Mouse (Mus musculus) spleen, adult 12 weeks (tissue): Measurements from ENCODE around the gene Rgs2.

Experiments
- DNase-seq: peaks from one replicate; pipeline ENCODE4 v3.0.0; 2022; ENCODE audit warnings: low spot score

The Rgs2 gene

DNA sequence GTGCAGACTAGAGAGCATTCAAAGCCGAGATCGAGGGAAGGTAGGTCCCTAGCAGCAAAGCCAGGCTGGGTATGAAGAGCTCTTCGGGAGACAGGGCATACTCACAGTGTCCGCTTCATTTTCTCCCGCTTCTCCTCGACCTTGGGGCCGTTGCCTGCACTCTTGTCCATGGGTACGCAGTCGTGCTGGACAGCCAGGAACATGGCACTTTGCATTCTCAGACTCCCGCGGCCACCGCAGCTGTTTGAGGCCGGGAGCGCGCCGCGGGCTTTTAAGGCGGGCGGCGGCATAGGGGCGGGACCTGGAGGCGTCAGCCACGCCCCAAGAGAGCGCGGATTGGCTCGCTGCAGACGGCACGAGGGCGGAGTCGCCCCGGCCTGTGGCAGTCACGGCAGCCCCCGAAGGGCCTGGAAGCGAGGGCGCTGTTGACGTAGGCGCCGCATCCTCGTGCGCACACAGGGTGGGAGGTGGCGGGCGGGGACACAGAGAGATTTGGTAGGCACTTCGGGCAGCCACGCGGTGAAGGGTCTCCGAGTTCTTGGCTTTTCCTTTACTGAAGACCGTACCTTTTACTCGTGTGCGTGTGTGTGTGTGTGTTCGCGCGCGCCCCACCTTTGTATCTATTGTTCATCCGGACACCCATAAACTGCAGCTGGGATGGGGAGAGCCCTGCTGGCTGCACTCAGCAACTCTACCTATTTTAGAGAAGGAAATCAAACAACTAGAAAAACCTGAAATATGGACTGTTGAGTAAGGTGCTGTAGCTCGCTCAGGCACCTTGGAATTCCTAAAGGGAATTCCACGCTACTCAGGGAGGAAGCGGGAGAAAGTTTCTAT, at the start of gene Rgs2:
Rgs2 (minus strand) TSS at position 258 of the 837 bp plus-strand sequence.
- DNase-seq: peak; percentile 87

DNA sequence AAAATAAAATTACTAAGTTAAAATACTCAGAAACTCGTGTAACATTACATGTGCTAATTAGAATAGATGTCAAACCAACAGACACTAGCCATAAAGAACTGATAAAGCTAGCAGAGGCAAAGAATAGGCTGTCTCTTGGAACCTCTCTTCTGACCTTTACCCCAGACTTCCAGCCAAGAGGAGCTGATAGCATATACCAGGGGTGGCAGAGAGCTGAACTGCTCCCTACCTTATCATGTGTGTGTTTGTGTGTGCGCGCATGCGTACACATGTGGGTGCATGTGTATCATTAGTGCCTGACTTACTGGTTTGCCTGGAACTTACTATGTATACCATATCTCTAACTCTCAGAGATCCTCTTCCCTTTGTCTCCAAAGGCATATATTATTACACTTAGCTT, 49.4 kb upstream of the Rgs2 start:
- DNase-seq: no peak

- DNase-seq: no peak
These were observed 37.9 kb upstream of the Rgs2 start for GRCm38 (mm10) chr1:144041826-144042225.

DNA sequence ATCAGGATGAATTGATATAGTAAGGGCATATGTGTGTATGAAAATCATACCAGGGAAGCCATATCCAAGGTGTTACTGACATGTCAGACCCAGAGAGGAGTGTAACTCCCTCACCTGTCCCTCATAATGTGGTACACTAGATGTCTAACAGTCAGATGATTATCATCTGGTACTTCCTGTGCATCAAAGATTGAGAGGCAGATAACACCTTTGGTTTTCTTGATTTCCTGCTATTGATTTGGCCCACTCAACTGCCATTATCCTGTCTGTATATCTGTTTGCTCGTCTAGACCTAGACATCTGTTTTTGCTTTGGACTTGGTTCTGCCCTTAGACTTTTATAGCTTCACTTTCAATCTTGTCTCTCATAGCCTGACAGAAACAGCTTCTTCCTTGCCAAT, 29.5 kb upstream of the Rgs2 start:
- DNase-seq: no peak

DNA sequence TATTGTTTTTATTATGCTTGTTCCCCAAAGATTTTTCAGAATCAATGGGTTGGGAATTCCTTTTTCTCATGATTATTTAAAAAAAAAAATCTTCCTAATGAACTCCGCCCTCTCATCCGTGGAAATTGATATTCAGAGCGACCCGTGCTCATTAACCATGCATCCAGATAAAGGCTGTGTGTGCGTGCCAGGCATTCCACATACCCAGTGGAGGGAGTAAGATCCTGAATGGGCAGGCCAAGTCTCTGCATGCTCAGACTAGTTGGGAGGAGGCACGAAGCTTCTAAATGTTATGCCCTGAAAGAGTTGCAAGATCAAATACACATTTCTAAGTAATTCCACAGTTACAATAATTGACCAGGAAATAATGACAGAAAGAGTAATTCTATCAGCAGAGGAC, 26.5 kb upstream of the Rgs2 start:
- no peak for DNase-seq

- DNase-seq: no peak
These were observed 25.7 kb upstream of the Rgs2 start for GRCm38 (mm10) chr1:144029679-144030078.

GRCm38 (mm10) chr1:144018417-144018958, 14.5 kb upstream of the Rgs2 start:
- DNase-seq: no peak

DNA sequence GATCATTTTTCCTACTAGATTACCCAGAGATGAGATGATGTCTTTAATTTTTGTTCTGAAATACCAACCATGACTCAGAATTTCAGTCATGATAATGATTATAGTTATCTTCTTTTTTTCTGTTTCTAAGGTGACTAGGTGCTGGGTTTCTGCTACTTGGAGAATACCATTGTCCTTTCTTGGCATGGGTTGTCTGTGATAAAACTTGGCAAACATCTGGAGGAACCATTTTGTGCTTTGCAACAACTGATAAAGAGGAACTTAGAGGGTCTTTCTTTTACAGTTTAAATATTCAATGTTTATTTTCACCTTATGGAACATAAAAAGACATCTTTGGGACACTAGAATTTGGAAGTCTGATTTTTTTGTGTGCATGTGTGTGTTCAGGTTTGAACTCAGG, 10.0 kb upstream of the Rgs2 start:
- no peak for DNase-seq

DNA sequence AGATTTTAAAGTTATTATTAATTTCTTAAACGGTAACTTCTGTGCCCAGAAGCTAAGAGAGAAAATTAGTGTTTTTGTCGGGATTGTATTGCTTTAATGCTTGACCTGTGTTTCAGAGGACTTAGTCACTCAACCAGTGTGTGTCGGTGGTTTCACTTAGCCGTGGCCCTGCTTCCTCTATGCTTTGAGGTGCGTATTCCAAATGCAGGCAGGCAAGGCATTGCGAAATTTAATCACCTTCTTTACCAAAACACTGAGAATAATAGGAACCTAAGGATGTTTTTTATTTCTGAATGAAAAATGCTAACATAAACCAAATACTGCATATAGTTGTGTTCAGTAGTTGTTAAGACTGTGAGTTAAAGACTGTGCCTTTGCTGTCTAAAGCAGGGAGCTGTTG, 3.4 kb upstream of the Rgs2 start:
- DNase-seq: no peak

DNA sequence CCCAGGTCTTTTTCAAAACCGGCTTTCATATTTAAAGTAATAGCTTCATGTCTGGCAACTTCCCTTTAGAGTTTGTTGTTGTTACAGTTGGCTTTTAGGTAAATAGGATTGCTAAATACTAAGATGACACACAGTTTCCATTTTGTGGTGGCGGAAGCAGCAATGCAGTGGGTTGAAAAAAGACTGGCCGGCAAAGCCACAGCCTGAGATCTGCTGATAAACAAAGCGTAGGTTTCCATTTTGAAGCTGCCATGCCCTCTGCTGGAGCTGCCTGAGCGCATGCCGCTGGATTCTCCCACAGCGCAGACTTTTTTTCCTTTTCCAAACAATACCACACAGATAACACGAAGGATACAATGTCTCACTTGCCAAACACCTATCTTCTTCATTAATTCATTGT, 2.6 kb upstream of the Rgs2 start:
- peak; percentile 35 for DNase-seq

DNA sequence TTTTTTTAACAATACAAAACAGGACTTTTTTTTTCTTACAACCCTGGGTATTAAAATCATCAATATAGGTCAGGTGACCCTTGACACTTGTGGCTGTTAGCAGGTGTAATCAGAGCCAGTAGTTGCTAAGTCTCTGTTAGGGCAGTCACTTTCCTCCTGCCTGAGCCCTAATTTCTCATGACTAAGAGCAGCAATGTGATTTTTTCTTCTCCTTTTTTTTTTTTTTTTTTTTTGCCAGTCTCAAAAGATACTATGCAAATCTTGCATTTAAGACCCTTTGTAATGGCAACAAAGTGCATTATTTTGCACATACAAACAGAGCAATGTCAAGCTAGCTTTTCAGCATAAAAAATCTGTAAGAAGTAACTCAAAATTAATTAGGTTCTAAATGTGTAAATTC, 1.7 kb upstream of the Rgs2 start:
- DNase-seq: no peak

GRCm38 (mm10) chr1:144004741-144005140, 780 bp upstream of the Rgs2 start:
- no peak for DNase-seq

DNA sequence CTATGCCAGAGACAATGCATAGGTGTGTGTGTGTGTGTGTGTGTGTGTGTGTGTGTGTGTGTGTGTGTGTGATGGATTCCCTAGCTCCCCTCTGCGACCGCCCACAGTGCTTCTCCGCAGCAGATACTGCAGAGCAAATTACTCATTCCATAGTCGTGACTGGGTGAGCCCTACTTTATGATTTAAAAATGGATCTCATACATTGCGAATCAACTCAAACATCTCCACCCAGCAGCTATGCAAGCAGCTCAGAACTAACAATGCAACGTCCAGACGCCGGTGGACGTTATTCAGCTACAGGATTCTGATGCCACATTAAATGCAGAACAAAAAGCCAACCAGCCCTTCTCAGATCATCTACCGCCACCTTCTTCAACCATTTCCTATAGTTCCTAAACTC, 545 bp downstream of the Rgs2 start:
- DNase-seq: no peak

GRCm38 (mm10) chr1:144002715-144003066, 1.3 kb downstream of the Rgs2 start:
- DNase-seq: no peak

- DNase-seq: no peak
These were observed 1.8 kb downstream of the Rgs2 start for GRCm38 (mm10) chr1:144002036-144002714.

DNA sequence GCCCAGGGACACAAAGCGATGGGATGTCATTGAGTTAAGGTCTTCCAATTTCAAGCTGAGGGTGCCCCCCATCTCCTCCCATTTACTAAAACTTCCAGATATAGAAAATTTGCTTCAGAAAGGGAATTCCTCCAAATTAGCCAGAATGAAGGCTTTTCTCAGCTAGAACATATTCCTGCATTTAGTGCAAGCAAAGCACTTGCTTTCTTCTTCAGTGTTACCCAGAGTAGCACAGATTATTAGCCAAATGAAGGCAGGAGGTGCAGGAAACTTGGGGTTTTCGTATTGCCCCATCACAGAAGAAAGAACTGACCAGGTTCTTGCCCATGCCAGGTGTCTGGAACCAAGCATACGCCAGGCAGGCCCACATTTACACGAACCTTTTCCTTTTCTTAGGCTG, 3.7 kb downstream of the Rgs2 start:
- DNase-seq: no peak

DNA sequence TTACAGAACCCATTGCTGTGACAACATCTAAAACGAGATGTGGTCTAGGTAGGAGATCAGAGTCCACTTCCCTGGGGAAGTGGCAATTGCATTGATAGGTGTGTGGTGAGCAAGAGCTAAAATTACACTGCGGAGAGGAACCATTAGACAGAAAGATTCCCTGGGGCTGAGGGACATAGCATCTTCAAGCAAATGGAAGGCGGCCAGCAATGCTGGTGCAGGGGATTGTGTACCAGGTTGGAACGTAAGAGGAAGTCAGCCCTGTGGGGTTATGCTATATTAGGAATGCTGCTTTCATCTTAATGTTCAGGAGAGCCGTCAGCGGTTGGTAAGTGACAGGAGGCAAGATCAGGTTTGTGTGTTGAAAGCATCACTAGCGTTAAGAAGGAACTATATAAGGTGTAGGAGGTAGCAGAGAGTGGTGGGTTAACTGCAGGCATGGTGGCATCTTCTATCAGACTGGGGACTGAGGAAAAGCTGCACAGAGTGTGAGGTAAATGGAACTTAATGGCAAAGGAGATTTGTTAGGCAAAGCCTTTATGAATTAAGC, 4.5 kb downstream of the Rgs2 start:
- DNase-seq: no peak

- no peak for DNase-seq
These were observed 10.9 kb downstream of the Rgs2 start for GRCm38 (mm10) chr1:143993026-143993425.

DNA sequence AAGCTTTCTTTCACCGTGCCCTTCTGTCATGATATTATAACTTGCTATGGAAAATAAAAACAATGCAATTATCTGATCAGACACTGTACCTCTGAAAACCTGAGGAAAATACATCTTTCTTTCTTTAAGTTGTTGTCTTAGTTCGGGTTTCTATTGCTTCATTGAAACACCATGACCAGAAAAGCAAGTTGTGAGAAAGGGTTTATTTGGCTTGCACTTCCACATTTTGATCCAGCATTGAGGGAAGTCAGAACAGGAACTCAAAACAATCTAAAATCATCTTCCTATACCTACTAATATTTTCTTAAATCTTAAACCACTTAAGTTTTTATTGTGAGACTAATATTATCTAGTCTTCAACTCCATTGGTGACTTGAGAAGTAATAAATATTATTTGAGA, 11.4 kb downstream of the Rgs2 start:
- no peak for DNase-seq

DNA sequence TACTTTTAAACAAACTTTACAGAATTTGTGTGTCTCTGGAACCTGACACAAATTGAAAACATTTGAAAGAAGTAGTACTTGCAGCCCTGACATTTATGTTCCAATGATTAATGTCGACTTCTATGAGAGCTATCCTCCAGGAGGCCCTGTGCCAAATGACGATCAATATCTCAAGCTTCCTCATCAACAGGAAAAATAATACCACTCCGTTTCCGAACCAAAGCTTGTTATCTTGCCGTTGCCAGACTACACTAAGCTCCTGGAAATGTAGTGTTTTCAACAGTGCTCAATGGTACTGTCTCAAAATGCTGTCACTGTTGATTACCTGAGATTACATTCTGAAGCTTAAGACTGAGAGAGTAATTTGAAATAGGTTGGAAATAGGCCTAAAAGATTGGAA, 13.7 kb downstream of the Rgs2 start:
- no peak for DNase-seq

- no peak for DNase-seq
These were observed 14.2 kb downstream of the Rgs2 start for GRCm38 (mm10) chr1:143989773-143990172.

DNA sequence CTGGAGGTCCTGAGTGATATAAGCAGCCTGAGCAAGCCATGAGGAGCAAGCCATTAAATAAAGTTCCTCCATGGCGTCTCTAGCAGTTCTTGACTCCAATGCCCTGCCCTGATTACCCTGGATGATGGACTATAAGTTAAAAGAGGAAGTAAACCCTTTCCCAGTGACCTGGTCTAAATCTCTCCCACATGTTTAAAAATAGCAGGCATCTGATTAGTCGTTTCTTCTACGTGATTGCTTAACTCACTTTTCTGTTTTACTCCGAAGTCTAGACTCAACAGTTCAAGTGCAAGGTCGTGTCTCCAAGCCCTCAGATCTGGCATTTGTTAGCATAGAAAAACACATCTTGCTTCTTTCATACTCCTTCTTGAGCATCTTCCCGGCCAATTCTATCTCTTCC, 15.2 kb downstream of the Rgs2 start:
- DNase-seq: no peak

DNA sequence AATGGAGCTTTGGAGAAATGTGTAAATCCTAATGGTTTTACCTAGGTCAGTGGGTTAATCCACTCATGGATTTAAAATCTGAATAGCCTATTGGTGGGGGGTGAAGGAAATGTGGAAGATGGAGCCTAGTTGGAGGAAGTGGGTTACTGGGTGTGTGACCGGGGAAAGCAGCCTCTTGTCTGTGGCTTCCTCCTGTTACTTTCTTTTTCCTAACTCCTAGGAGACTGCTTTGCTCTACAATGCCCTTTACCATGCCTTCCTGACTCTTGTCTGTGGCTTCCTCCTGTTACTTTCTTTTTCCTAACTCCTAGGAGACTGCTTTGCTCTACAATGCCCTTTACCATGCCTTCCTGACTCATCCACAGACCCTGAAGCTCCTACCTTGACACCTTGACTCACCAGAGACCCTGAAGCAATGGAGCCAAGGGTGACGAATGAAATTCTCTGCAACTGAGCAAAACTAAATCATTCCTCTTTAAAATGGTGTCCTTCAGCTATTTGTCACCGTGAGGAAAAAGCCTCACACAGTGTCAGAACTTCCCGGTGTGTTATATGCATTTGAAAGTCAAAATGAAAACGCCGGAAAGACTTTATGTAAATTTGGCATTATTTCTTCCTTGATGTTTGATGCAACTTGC, 18.9 kb downstream of the Rgs2 start:
- DNase-seq: no peak
